Mouse (Mus musculus) CD4-positive, CD25-positive, alpha-beta regulatory T cell (primary cell): Measurements from ENCODE around the gene Sipa1l1. TPM values are rescaled to one million over a fixed set of nuclear protein-coding genes. Genes with fewer than 3 reads are reported as not detected.

Source experiments
- polyA plus RNA-seq: library from polyadenylated mRNA; unstranded; fragments of 100-300 nt; shearing (Covaris generic); gene quantifications from one replicate; pipeline ENCODE4 v1.2.1, GENCODE M21; 2017

The Sipa1l1 gene
- 65.5 TPM for polyA plus RNA-seq

GRCm38 (mm10) chr12:82168820-82169533, at the start of gene Sipa1l1:
TSS of gene Sipa1l1 (plus strand) at chr12:82169320.

